Mouse (Mus musculus): ENCODE results near the gene Tdrkh. TPM values are rescaled to one million over a fixed set of nuclear protein-coding genes. Genes with fewer than 3 reads are reported as not detected.

Gene Tdrkh
- polyA plus RNA-seq, 2 experiments: 2.8 to 7.4 TPM

DNA sequence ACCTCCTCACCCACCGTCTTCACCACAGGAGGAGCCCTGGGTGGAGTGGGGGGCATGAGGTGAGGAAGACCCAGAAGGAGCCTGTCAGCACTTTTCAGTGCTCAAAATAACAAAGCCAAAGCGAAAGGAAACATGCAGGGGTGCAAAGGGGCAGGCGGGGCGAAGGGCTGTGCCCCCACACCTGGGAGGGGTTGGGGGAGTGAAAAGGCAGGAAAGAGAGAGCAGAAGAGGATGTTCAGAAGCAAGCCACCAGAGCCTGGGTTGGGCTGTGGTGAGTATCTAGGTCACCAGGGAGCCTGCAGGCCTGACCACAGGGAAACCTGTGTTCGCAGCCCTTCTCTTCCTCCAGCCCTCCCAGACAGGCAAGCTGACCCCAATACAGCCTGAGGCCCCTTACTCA is 25.0 kb upstream of the Tdrkh start:
- no peak overlapping the region for H3K9ac ChIP-seq (ENCODE audit: low read depth, low read length, severe bottlenecking)
- DNase-seq (ENCODE audit: low spot score) (no peak), ATAC-seq (ENCODE audit: low FRiP score, low read depth) (no peak)
- WGBS: 71% methylated on average over 5 of the region's 5 CpGs
- H3K27me3 ChIP-seq (ENCODE audit: control insufficient read depth, insufficient read depth, low read length): no peaks in the 10 kb centered on the region
- H3K4me3 ChIP-seq (replicated peaks; ENCODE audit: low read length): no peak overlapping the region
- H3K9me3 ChIP-seq (ENCODE audit: control insufficient read depth, low read length): no peaks in the 10 kb centered on the region
- no peak for TF ChIP-seq POLR2A (IDR thresholded peaks at IDR 0.05; ENCODE audit: borderline replicate concordance, extremely low read depth, insufficient read depth, insufficient read length)
- H3K4me2 ChIP-seq (replicated peaks; ENCODE audit: low read depth, low read length, severe bottlenecking): no peak overlapping the region
- no peaks in the 10 kb centered on the region for H3K36me3 ChIP-seq (ENCODE audit: control insufficient read depth, insufficient read depth, low read length)
- H3K4me1 ChIP-seq (ENCODE audit: control insufficient read depth, insufficient read depth, low read length): no peaks in the 10 kb centered on the region
- H3K27ac ChIP-seq (replicated peaks; ENCODE audit: low read depth, low read length): no peak overlapping the region

DNA sequence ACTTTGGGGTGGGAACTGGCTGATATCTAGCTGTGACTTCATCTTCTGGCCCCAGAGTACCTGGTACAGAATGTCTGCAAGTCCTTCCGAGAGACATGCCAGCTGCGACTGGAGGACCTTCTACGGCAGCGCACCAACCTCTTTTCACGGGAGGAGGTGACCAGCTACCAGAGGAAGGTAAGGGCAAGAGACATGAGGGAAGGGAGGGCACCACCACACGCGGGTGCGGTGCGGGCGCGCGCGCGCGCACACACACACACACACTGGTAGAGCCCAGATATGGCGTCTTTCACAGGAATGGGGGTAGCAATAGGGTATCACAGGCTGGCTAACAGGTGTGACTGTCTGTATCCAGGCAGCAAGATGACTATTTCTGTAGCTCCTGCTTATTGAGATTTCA is 23.7 kb upstream of the Tdrkh start:
- Histone ChIP-seq H3K4me3 (replicated peaks; ENCODE audit: low read length) (no peak overlapping the region), H3K9me3 (ENCODE audit: control insufficient read depth, low read length) (no peaks in the 10 kb centered on the region), H3K9ac (ENCODE audit: low read depth, low read length, severe bottlenecking) (no peak overlapping the region), H3K4me2 (replicated peaks; ENCODE audit: low read depth, low read length, severe bottlenecking) (no peak overlapping the region), H3K36me3 (ENCODE audit: control insufficient read depth, insufficient read depth, low read length) (no peaks in the 10 kb centered on the region), H3K27me3 (ENCODE audit: control insufficient read depth, insufficient read depth, low read length) (no peaks in the 10 kb centered on the region), H3K4me1 (ENCODE audit: control insufficient read depth, insufficient read depth, low read length) (no peaks in the 10 kb centered on the region), H3K27ac (replicated peaks; ENCODE audit: low read depth, low read length) (no peak overlapping the region)
- 95% methylated on average over 16 of the region's 16 CpGs for WGBS
- ATAC-seq (ENCODE audit: low FRiP score, low read depth) (no peak), DNase-seq (ENCODE audit: low spot score) (no peak)
- no peak for TF ChIP-seq POLR2A (IDR thresholded peaks at IDR 0.05; ENCODE audit: borderline replicate concordance, extremely low read depth, insufficient read depth, insufficient read length)

GRCm38 (mm10) chr3:94391001-94391400 is 22.1 kb upstream of the Tdrkh start:
- Histone ChIP-seq H3K27me3 (ENCODE audit: control insufficient read depth, insufficient read depth, low read length) (no peaks in the 10 kb centered on the region), H3K4me3 (replicated peaks; ENCODE audit: low read length) (no peak overlapping the region), H3K9ac (ENCODE audit: low read depth, low read length, severe bottlenecking) (no peak overlapping the region), H3K4me2 (replicated peaks; ENCODE audit: low read depth, low read length, severe bottlenecking) (no peak overlapping the region), H3K4me1 (ENCODE audit: control insufficient read depth, insufficient read depth, low read length) (no peaks in the 10 kb centered on the region), H3K27ac (replicated peaks; ENCODE audit: low read depth, low read length) (no peak overlapping the region), H3K9me3 (ENCODE audit: control insufficient read depth, low read length) (no peaks in the 10 kb centered on the region), H3K36me3 (ENCODE audit: control insufficient read depth, insufficient read depth, low read length) (no peaks in the 10 kb centered on the region)
- no peak for DNase-seq (ENCODE audit: low spot score)
- no peak for TF ChIP-seq POLR2A (IDR thresholded peaks at IDR 0.05; ENCODE audit: borderline replicate concordance, extremely low read depth, insufficient read depth, insufficient read length)
- no peak for ATAC-seq (ENCODE audit: low FRiP score, low read depth)
- WGBS: 79% methylated on average over 5 of the region's 5 CpGs

DNA sequence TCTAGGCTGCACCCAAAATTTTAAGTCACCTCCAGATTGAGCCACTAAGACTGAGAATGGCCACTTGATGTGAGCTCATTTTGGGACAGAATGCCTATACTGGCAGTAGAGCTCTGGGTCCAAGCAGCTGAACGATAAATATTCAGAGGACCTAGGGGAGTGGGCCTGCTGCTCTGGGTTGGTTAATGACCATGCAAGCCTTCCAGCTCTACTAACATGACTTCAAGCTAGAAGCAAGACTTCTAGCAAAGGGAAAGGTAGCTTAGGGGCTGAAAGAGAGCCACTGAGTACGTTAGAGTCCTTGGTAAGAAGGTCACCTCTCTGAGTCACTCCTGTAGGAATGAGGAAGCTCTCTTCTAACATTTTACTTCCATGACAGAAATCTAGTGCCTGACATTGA is 20.9 kb upstream of the Tdrkh start:
- H3K9ac ChIP-seq (ENCODE audit: low read depth, low read length, severe bottlenecking): no peak overlapping the region
- no peak overlapping the region for H3K4me3 ChIP-seq (replicated peaks; ENCODE audit: low read length)
- no peak for TF ChIP-seq POLR2A (IDR thresholded peaks at IDR 0.05; ENCODE audit: borderline replicate concordance, extremely low read depth, insufficient read depth, insufficient read length)
- H3K36me3 ChIP-seq (ENCODE audit: control insufficient read depth, insufficient read depth, low read length): no peaks in the 10 kb centered on the region
- H3K4me2 ChIP-seq (replicated peaks; ENCODE audit: low read depth, low read length, severe bottlenecking): no peak overlapping the region
- no peak overlapping the region for H3K27ac ChIP-seq (replicated peaks; ENCODE audit: low read depth, low read length)
- 78% methylated on average over 2 of the region's 2 CpGs for WGBS
- ATAC-seq (ENCODE audit: low FRiP score, low read depth) (no peak), DNase-seq (ENCODE audit: low spot score) (no peak)
- no peaks in the 10 kb centered on the region for H3K9me3 ChIP-seq (ENCODE audit: control insufficient read depth, low read length)
- H3K27me3 ChIP-seq (ENCODE audit: control insufficient read depth, insufficient read depth, low read length): no peaks in the 10 kb centered on the region
- H3K4me1 ChIP-seq (ENCODE audit: control insufficient read depth, insufficient read depth, low read length): no peaks in the 10 kb centered on the region

DNA sequence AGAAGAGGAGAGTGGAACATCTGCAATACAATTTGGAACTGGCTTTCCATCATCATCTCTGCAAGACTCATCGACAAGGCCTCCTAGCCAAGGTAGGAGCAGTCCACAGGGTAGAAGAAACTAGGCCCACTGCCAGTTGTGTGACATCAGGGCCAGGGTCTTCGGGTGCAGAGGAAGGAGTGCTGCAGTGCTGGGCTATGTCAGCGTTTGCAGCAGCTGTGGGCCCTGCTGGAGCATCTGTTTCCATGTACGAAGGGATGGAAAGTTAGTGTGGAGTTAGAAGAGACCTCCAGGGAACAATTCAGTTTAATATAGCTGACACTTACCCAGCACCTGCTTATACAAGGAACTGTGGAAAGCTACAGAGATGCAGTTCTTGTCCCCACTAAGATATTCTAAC is 20.0 kb upstream of the Tdrkh start:
- DNase-seq (ENCODE audit: low spot score): peak; percentile 67

GRCm38 (mm10) chr3:94396336-94396735 is 16.7 kb upstream of the Tdrkh start:
- ATAC-seq (ENCODE audit: low FRiP score, low read depth) (no peak), DNase-seq (ENCODE audit: low spot score) (no peak)
- H3K27me3 ChIP-seq (ENCODE audit: control insufficient read depth, insufficient read depth, low read length): peaks cover 33% of the 10 kb centered on the region
- no peaks in the 10 kb centered on the region for H3K9me3 ChIP-seq (ENCODE audit: control insufficient read depth, low read length)
- no peak overlapping the region for H3K9ac ChIP-seq (ENCODE audit: low read depth, low read length, severe bottlenecking)
- no peak overlapping the region for H3K4me3 ChIP-seq (replicated peaks; ENCODE audit: low read length)
- no peak overlapping the region for H3K27ac ChIP-seq (replicated peaks; ENCODE audit: low read depth, low read length)
- 52% methylated on average over 1 of the region's 1 CpGs for WGBS
- H3K36me3 ChIP-seq (ENCODE audit: control insufficient read depth, insufficient read depth, low read length): no peaks in the 10 kb centered on the region
- no peak for TF ChIP-seq POLR2A (IDR thresholded peaks at IDR 0.05; ENCODE audit: borderline replicate concordance, extremely low read depth, insufficient read depth, insufficient read length)
- H3K4me1 ChIP-seq (ENCODE audit: control insufficient read depth, insufficient read depth, low read length): no peaks in the 10 kb centered on the region
- no peak overlapping the region for H3K4me2 ChIP-seq (replicated peaks; ENCODE audit: low read depth, low read length, severe bottlenecking)

More for the DNA sequence above, 20.0 kb upstream of the Tdrkh start:
- H3K9ac ChIP-seq (ENCODE audit: low read depth, low read length, severe bottlenecking): no peak overlapping the region
- H3K4me3 ChIP-seq (replicated peaks; ENCODE audit: low read length): no peak overlapping the region
- no peak for TF ChIP-seq POLR2A (IDR thresholded peaks at IDR 0.05; ENCODE audit: borderline replicate concordance, extremely low read depth, insufficient read depth, insufficient read length)
- no peak overlapping the region for H3K27ac ChIP-seq (replicated peaks; ENCODE audit: low read depth, low read length)
- H3K4me1 ChIP-seq (ENCODE audit: control insufficient read depth, insufficient read depth, low read length): no peaks in the 10 kb centered on the region
- peak; percentile 75 for ATAC-seq (ENCODE audit: low FRiP score, low read depth)
- H3K27me3 ChIP-seq (ENCODE audit: control insufficient read depth, insufficient read depth, low read length): peaks cover 7% of the 10 kb centered on the region; the same call in 1 of the 2 replicates
- no peaks in the 10 kb centered on the region for H3K36me3 ChIP-seq (ENCODE audit: control insufficient read depth, insufficient read depth, low read length)
- 31% methylated on average over 4 of the region's 4 CpGs for WGBS
- H3K9me3 ChIP-seq (ENCODE audit: control insufficient read depth, low read length): no peaks in the 10 kb centered on the region
- no peak overlapping the region for H3K4me2 ChIP-seq (replicated peaks; ENCODE audit: low read depth, low read length, severe bottlenecking)

Data from limb, embryonic 14.5 days (tissue).